Mouse (Mus musculus): ENCODE data around the gene Pcp4l1. TPM values are rescaled to one million over a fixed set of nuclear protein-coding genes. Genes with fewer than 3 reads are reported as not detected.

The Pcp4l1 gene
- total and polyA plus RNA-seq, 3 experiments: not detected

- TF ChIP-seq BHLHE40 (IDR thresholded peaks at IDR 0.05; ENCODE audit: borderline replicate concordance, low read depth, low read length): peak; percentile 70; the same call in 1 of the 2 replicates
- TF ChIP-seq ETS1 (IDR thresholded peaks at IDR 0.05; ENCODE audit: low read depth, low read length): no peak
- peak; percentile 66 for TF ChIP-seq RCOR1 (IDR thresholded peaks at IDR 0.05; ENCODE audit: low read depth, low read length)
- TF ChIP-seq GATA1 (IDR thresholded peaks at IDR 0.05; ENCODE audit: low read depth, low read length): no peak
- no peak for DNase-seq (ENCODE audit: low read depth, low spot score)
- no peak overlapping the region for H3K9ac ChIP-seq (ENCODE audit: control insufficient read depth, low read depth, low read length, poor library complexity, severe bottlenecking)
- no peaks in the 10 kb centered on the region for H3K79me2 ChIP-seq (ENCODE audit: control insufficient read depth, insufficient read depth, low read length, poor library complexity)
- H3K27me3 ChIP-seq (ENCODE audit: control insufficient read depth in 1 of 2, insufficient read depth in 2 of 2, low read length in 2 of 2): peaks cover 0 to 3% of the 10 kb centered on the region in 2 experiments; a peak in 2 of 4 replicates
- H3K4me3 ChIP-seq (ENCODE audit: control insufficient read depth in 1 of 2, insufficient read depth in 1 of 2, low read depth in 2 of 2, low read length in 2 of 2): no peak overlapping the region
- no peak overlapping the region for H3K27ac ChIP-seq (ENCODE audit: control insufficient read depth, low read depth, low read length)
- H3K4me1 ChIP-seq (ENCODE audit: control insufficient read depth in 1 of 2, insufficient read depth in 2 of 2, low read length in 2 of 2): peaks cover 0 to 5% of the 10 kb centered on the region in 2 experiments; a peak in 1 of 4 replicates
- peaks cover 0 to 4% of the 10 kb centered on the region in 2 experiments; a peak in 2 of 4 replicates for H3K36me3 ChIP-seq (ENCODE audit: control insufficient read depth in 1 of 2, insufficient read depth in 2 of 2, low read length in 2 of 2)
- H3K9me3 ChIP-seq (replicated peaks; ENCODE audit: insufficient read depth, low read length): no peaks in the 10 kb centered on the region
Measured at GRCm38 (mm10) chr1:171193911-171194830, 1.9 kb downstream of the Pcp4l1 start.

DNA sequence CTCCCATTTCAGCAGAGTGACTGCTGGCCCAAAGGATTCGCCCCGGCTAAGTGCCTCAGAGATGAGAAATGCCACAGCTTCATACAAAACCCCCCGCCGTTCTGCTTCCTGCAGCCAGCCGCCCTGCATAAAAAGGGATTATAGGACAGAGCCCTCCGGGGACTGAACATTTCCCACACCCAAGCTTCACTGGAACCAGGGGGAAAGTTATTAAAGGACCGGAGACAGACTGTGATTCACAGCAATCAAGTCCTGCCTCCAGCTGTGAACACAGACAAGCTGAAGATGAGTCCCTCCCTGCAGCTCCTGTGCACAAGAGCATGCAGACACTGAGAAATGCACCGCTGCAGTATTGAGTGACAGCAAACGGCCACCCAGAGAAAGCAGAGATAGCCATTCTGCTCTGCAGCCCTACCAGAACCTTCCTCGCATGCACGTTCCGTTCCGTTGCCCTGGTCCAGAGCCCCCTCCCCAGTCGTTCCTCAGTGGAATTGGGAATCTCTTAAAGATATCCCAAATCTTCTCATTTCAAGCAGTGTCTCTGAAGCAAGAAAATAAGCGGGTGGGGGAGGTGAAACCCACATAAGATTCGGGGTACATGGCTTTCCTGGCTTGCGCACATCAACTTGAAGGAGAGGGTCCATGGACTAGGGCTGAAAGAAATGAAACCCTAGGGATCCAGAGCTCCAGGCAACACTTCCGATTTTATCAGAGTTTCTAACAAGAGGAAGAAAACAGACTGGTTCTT, 2.8 kb downstream of the Pcp4l1 start:
- peaks cover 0 to 4% of the 10 kb centered on the region in 2 experiments; a peak in 2 of 4 replicates for H3K36me3 ChIP-seq (ENCODE audit: control insufficient read depth in 1 of 2, insufficient read depth in 2 of 2, low read length in 2 of 2)
- no peak overlapping the region for H3K9ac ChIP-seq (ENCODE audit: control insufficient read depth, low read depth, low read length, poor library complexity, severe bottlenecking)
- H3K27me3 ChIP-seq (ENCODE audit: control insufficient read depth in 1 of 2, insufficient read depth in 2 of 2, low read length in 2 of 2): peaks cover 0 to 3% of the 10 kb centered on the region in 2 experiments; a peak in 2 of 4 replicates
- DNase-seq (ENCODE audit: low read depth, low spot score): no peak
- H3K9me3 ChIP-seq (replicated peaks; ENCODE audit: insufficient read depth, low read length): no peaks in the 10 kb centered on the region
- peaks cover 0 to 5% of the 10 kb centered on the region in 2 experiments; a peak in 1 of 4 replicates for H3K4me1 ChIP-seq (ENCODE audit: control insufficient read depth in 1 of 2, insufficient read depth in 2 of 2, low read length in 2 of 2)
- H3K79me2 ChIP-seq (ENCODE audit: control insufficient read depth, insufficient read depth, low read length, poor library complexity): no peaks in the 10 kb centered on the region
- no peak overlapping the region for H3K27ac ChIP-seq (ENCODE audit: control insufficient read depth, low read depth, low read length)
- no peak overlapping the region for H3K4me3 ChIP-seq (ENCODE audit: control insufficient read depth in 1 of 2, insufficient read depth in 1 of 2, low read depth in 2 of 2, low read length in 2 of 2)
- TF ChIP-seq E2F4 (IDR thresholded peaks at IDR 0.05; ENCODE audit: borderline replicate concordance, low read depth, low read length): no peak
- TF ChIP-seq RCOR1 (IDR thresholded peaks at IDR 0.05; ENCODE audit: low read depth, low read length): no peak
- TF ChIP-seq ELF1 (IDR thresholded peaks at IDR 0.05; ENCODE audit: low read depth, low read length): no peak
- no peak for TF ChIP-seq TBP (IDR thresholded peaks at IDR 0.05; ENCODE audit: low read depth, low read length)
- TF ChIP-seq GABPA (IDR thresholded peaks at IDR 0.05; ENCODE audit: low read depth, low read length): no peak
- no peak for TF ChIP-seq POLR2AphosphoS2 (IDR thresholded peaks at IDR 0.05; ENCODE audit: low read length)
- TF ChIP-seq EP300 (IDR thresholded peaks at IDR 0.05; ENCODE audit: low read depth in 1 of 2, low read length in 2 of 2): no peak
- TF ChIP-seq ZNF384 (IDR thresholded peaks at IDR 0.05; ENCODE audit: low read depth, low read length): no peak
- no peak for TF ChIP-seq MEF2A (IDR thresholded peaks at IDR 0.05; ENCODE audit: extremely low read depth, insufficient replicate concordance, low read depth, low read length, poor library complexity, severe bottlenecking)
- TF ChIP-seq CHD2 (IDR thresholded peaks at IDR 0.05; ENCODE audit: low read length): no peak
- TF ChIP-seq SMC3 (IDR thresholded peaks at IDR 0.05; ENCODE audit: low read depth, low read length): no peak
- TF ChIP-seq RAD21 (IDR thresholded peaks at IDR 0.05; ENCODE audit: low read depth, low read length): no peak
- no peak for TF ChIP-seq ZMIZ1 (IDR thresholded peaks at IDR 0.05; ENCODE audit: low read depth, low read length)
- TF ChIP-seq MYC (IDR thresholded peaks at IDR 0.05; ENCODE audit: low read depth, low read length): no peak
- no peak for TF ChIP-seq POLR2AphosphoS5 (IDR thresholded peaks at IDR 0.05; ENCODE audit: borderline replicate concordance, low read depth, low read length)
- no peak for TF ChIP-seq ETS1 (IDR thresholded peaks at IDR 0.05; ENCODE audit: low read depth, low read length)
- no peak for TF ChIP-seq USF2 (IDR thresholded peaks at IDR 0.05; ENCODE audit: borderline replicate concordance in 1 of 2, insufficient read depth in 1 of 2, low read depth in 1 of 2, low read length in 2 of 2)
- TF ChIP-seq JUND (IDR thresholded peaks at IDR 0.05; ENCODE audit: low read depth, low read length): no peak

Measured in MEL (cell line).